Comparison of ENCODE assay signal across 8 mouse cellular contexts in genomic region chr7:19208944-19209472, GRCm38 (mm10). TPM values are rescaled to one million over a fixed set of nuclear protein-coding genes. Genes with fewer than 3 reads are reported as not detected.
A peak's percentile ranks its signal among the peaks of the same experiment; 100 is the strongest.
DNase-seq lines count a peak whose midpoint lies in the region.

No protein-coding gene starts in this region.

- DNase-seq in gastrocnemius, adult 18-20 months (ENCODE audit: low spot score) = peak; percentile 56
- no peak for DNase-seq in gastrocnemius, adult 8-10 months (ENCODE audit: low spot score in 2 of 2)
- peak; percentile 51 for DNase-seq in ovary, postnatal 14 days (ENCODE audit: low spot score)
- no peak for DNase-seq in ovary, adult 18-20 months (ENCODE audit: low spot score)
- DNase-seq in cerebellum, postnatal 14 days = peak; percentile 80 to 86
- DNase-seq in layer of hippocampus, adult 9-10 months (ENCODE audit: low spot score) = peak; percentile 54
- DNase-seq in spleen, postnatal 36 days (ENCODE audit: low spot score in 2 of 2) = no peak
- no peak for DNase-seq in spleen, postnatal 10 days (ENCODE audit: low spot score in 2 of 2)

RNA-seq across cellular contexts. Expression of gene Gpr4, which starts 3.3 kb away (rescaled TPM):
- total RNA-seq in gastrocnemius, adult 18-20 months (2021) = 1 to 10 TPM; 1.3 to 3.3 TPM
- 1 to 10 TPM in 3 of 4 experiments, under 1 TPM in 1; 0.72 to 1.7 (median 1.2) TPM for total RNA-seq in gastrocnemius, adult 8-10 months (2022)

RNA-seq across cellular contexts. Expression of gene Opa3, which starts 19.1 kb away (rescaled TPM):
- total RNA-seq in gastrocnemius, adult 18-20 months (2021) = 10 to 100 TPM; 41.3 to 47.1 TPM
- 10 to 100 TPM; 36.1 to 52.8 (median 43.3) TPM for total RNA-seq in gastrocnemius, adult 8-10 months (2022)

RNA-seq across cellular contexts. Expression of gene Eml2, which starts 32.8 kb away (rescaled TPM):
- total RNA-seq in gastrocnemius, adult 18-20 months (2021) = 10 to 100 TPM; 13.9 to 15.0 TPM
- 10 to 100 TPM; 10.9 to 15.9 (median 12.9) TPM for total RNA-seq in gastrocnemius, adult 8-10 months (2022)

RNA-seq across cellular contexts. Expression of gene Gipr, which starts 43.1 kb away (rescaled TPM):
- not detected for total RNA-seq in gastrocnemius, adult 18-20 months (2021)
- total RNA-seq in gastrocnemius, adult 8-10 months (2022) = under 1 TPM in 1 of 4 experiments, not detected in 3; 0.13 TPM

RNA-seq across cellular contexts. Expression of gene Snrpd2, which starts 59.5 kb away (rescaled TPM):
- 10 to 100 TPM; 50.5 to 55.4 TPM for total RNA-seq in gastrocnemius, adult 18-20 months (2021)
- total RNA-seq in gastrocnemius, adult 8-10 months (2022) = 10 to 100 TPM; 50.6 to 59.4 (median 57.3) TPM

Comparison
In these comparisons a context has a peak if more than half of its experiments do, and no peak if none do; other contexts are left out.
1. DNase-seq: peak in gastrocnemius, adult 18-20 months (single experiment), ovary, postnatal 14 days (single experiment), cerebellum, postnatal 14 days (2 of 2) and layer of hippocampus, adult 9-10 months (single experiment); none in gastrocnemius, adult 8-10 months (0 of 2), ovary, adult 18-20 months (single experiment), spleen, postnatal 36 days (0 of 2) and spleen, postnatal 10 days (0 of 2).